Mouse (Mus musculus) heart, embryonic 16.5 days (tissue): ENCODE measurements at regions not wholly inside any gene's neighbourhood (a gene's known extent, or its start where the extent isn't known, plus 50 kb on each side); places are given as distances from the start of the nearest gene placed in this dataset.
"Not testable (repeated sequence)": the region's sequence is repeated elsewhere in the genome, so short reads cannot be mapped to it uniquely, and the experiment has no call there.

ENCODE experiments used
- ATAC-seq: fragments of 200-750 bp; cut with Nextera tagmentation; replicated peaks from 2 replicates; pipeline ENCODE4 v1.8.0; 2017; ENCODE audit warnings: moderate number of reproducible peaks; ENCODE audit not compliant: insufficient read depth, low FRiP score; ENCODE audit errors: extremely low read depth
- H3K27ac ChIP-seq: fragments of 300-500 bp; sonication (generic); 2 replicates; pipeline ENCODE4 v1.5.1; 2014; ENCODE audit warnings: mild to moderate bottlenecking, low read length, control low read depth, moderate library complexity
- H3K27me3 ChIP-seq: fragments of 300-500 bp; sonication (generic); 2 replicates; pipeline ENCODE4 v1.6.1; 2014; ENCODE audit warnings: low read length, mixed read lengths; ENCODE audit not compliant: control insufficient read depth, insufficient read depth
- H3K36me3 ChIP-seq: fragments of 300-500 bp; sonication (generic); 2 replicates; pipeline ENCODE4 v1.6.1; 2014; ENCODE audit not compliant: control insufficient read depth, insufficient read depth
- H3K4me1 ChIP-seq: fragments of 300-500 bp; sonication (generic); 2 replicates; pipeline ENCODE4 v1.6.1; 2014; ENCODE audit warnings: low read length, mixed read lengths; ENCODE audit not compliant: control insufficient read depth, insufficient read depth
- H3K4me2 ChIP-seq: fragments of 300-500 bp; sonication (generic); 2 replicates; pipeline ENCODE4 v1.6.1; 2014; ENCODE audit warnings: low read depth, mild to moderate bottlenecking, control low read depth, low read length
- H3K4me3 ChIP-seq: fragments of 300-500 bp; sonication (generic); 2 replicates; pipeline ENCODE4 v1.5.1; 2014; ENCODE audit warnings: mild to moderate bottlenecking, control low read depth, low read length
- H3K9ac ChIP-seq: fragments of 300-500 bp; sonication (generic); 2 replicates; pipeline ENCODE4 v1.6.1; 2014; ENCODE audit warnings: low read length, control low read depth
- H3K9me3 ChIP-seq: fragments of 300-500 bp; sonication (generic); replicated peaks from 2 replicates; pipeline ENCODE4 v1.6.1; 2016; ENCODE audit warnings: low read length; ENCODE audit not compliant: control insufficient read depth
- WGBS: fragments of 180-500 bp; shearing (Covaris S2); extraction: QIAGEN DNeasy Blood & Tissue Kit; methylation state at CpG from one replicate; pipeline ENCODE4 v1.1.7; 2014; 5-methylcytosine and 5-hydroxymethylcytosine counted together

DNA sequence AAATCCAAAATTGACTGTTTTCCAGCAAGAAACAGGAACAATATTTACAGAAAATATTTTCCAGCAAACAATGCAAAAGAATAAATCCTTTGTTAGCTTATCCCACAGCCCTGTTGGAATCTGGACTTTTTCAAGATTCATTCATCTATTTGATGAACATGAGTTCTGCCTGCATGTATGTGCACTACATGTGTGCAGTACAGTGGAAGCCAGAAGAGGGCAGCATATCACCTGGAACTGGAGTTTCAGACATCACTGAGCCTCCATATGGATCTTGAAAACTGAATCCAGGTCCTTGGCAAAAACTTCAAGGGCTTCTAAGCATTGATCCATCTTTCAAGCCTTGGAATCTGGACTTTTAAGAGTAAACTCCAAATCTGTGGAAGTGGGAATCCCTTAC, 286.9 kb upstream of the Irx1 start:
- H3K4me1 ChIP-seq, result no peaks in the 10 kb centered on the region
- no peaks in the 10 kb centered on the region for H3K27me3 ChIP-seq
- no peak overlapping the region for H3K4me3 ChIP-seq
- no peaks in the 10 kb centered on the region for H3K9me3 ChIP-seq
- no peak overlapping the region for H3K9ac ChIP-seq
- H3K4me2 ChIP-seq, result no peak overlapping the region
- ATAC-seq, result no peak
- H3K27ac ChIP-seq, result no peak overlapping the region
- H3K36me3 ChIP-seq, result no peaks in the 10 kb centered on the region

DNA sequence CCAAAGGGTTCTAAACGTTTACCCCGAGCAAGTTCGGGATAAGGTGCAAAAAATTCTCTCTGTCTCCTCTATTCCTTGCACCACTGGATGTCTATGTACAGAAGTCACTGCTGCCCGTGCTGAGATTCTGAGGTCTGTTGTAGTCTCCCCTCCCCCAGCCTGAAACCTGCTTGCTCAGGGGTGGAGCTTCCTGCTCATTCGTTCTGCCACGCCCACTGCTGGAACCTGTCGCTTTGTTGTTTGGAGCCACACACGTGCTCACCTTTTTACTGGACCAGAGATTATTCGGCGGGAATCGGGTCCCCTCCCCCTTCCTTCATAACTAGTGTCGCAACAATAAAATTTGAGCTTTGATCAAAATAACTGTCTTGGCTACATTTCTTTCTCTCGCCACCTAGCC, 289.7 kb upstream of the Irx1 start:
- H3K4me1 ChIP-seq, H3K9me3 ChIP-seq, H3K27ac ChIP-seq, H3K4me2 ChIP-seq, H3K9ac ChIP-seq, ATAC-seq, H3K36me3 ChIP-seq, H3K27me3 ChIP-seq, H3K4me3 ChIP-seq: not testable (repeated sequence)
- WGBS, result 54% methylated on average over 13 of the region's 13 CpGs

DNA sequence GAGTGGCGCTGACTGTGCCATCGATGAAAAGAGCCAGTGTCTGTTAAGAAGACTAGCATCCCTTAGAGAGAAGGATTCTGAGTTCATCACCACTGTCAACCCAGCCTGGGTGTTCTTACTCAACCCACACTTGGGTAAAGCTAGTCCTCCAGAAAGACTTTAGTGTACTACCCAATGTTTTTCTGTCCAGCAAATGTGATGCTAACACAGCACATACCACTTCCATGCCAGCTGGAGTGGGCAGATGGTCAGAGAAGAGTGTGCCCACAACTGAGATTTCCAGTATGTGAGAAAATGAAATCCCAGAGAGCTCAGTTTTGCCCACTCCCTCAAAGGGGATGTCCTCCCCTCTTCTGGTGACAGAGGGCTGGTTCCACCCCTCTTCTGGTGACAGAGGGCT, 295.3 kb upstream of the Irx1 start:
- 77% methylated on average over 2 of the region's 2 CpGs for WGBS
- Histone ChIP-seq H3K27me3 (no peaks in the 10 kb centered on the region), H3K4me2 (no peak overlapping the region), H3K36me3 (no peaks in the 10 kb centered on the region), H3K4me1 (no peaks in the 10 kb centered on the region), H3K9me3 (no peaks in the 10 kb centered on the region), H3K4me3 (no peak overlapping the region), H3K27ac (no peak overlapping the region), H3K9ac (no peak overlapping the region)
- no peak for ATAC-seq

- H3K27ac ChIP-seq, result no peak overlapping the region
- ATAC-seq, result no peak
- no peaks in the 10 kb centered on the region for H3K9me3 ChIP-seq
- H3K4me2 ChIP-seq, result no peak overlapping the region
- no peaks in the 10 kb centered on the region for H3K4me1 ChIP-seq
- no peak overlapping the region for H3K4me3 ChIP-seq
- H3K9ac ChIP-seq, result no peak overlapping the region
- 74% methylated on average over 3 of the region's 3 CpGs for WGBS
- no peaks in the 10 kb centered on the region for H3K36me3 ChIP-seq
- H3K27me3 ChIP-seq, result no peaks in the 10 kb centered on the region
These were observed 300.9 kb upstream of the Irx1 start for GRCm38 (mm10) chr13:72264416-72264815.

DNA sequence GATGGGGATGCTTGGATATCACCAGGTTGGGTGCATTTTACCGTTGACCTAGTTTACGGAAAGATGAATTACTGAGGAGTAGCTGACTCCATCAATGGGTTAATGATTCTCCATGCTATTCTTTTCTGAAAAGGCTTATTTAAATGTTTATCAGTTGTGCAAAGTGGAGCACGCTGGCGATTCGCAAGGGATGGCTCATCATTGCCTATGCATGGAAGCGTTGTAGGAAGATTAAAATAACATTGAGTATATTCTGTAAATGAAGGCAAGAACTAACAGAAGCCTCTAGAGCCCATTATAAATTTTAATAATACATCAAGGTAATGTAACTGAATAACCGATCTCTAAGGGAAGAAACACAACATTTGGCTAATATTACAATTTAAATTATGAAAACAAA, 301.6 kb upstream of the Irx1 start:
- Histone ChIP-seq H3K9ac (no peak overlapping the region), H3K9me3 (no peaks in the 10 kb centered on the region), H3K4me2 (no peak overlapping the region), H3K4me3 (no peak overlapping the region), H3K4me1 (no peaks in the 10 kb centered on the region), H3K27me3 (no peaks in the 10 kb centered on the region), H3K27ac (no peak overlapping the region), H3K36me3 (no peaks in the 10 kb centered on the region)
- ATAC-seq, result no peak
- 84% methylated on average over 7 of the region's 7 CpGs for WGBS

- Histone ChIP-seq H3K4me3 (no peak overlapping the region), H3K27ac (no peak overlapping the region), H3K4me2 (no peak overlapping the region), H3K4me1 (no peaks in the 10 kb centered on the region), H3K9me3 (no peaks in the 10 kb centered on the region), H3K36me3 (no peaks in the 10 kb centered on the region), H3K27me3 (no peaks in the 10 kb centered on the region), H3K9ac (no peak overlapping the region)
- WGBS, result 82% methylated on average over 11 of the region's 11 CpGs
- ATAC-seq, result no peak
These were observed 302.1 kb upstream of the Irx1 start for GRCm38 (mm10) chr13:72265650-72266049.

DNA sequence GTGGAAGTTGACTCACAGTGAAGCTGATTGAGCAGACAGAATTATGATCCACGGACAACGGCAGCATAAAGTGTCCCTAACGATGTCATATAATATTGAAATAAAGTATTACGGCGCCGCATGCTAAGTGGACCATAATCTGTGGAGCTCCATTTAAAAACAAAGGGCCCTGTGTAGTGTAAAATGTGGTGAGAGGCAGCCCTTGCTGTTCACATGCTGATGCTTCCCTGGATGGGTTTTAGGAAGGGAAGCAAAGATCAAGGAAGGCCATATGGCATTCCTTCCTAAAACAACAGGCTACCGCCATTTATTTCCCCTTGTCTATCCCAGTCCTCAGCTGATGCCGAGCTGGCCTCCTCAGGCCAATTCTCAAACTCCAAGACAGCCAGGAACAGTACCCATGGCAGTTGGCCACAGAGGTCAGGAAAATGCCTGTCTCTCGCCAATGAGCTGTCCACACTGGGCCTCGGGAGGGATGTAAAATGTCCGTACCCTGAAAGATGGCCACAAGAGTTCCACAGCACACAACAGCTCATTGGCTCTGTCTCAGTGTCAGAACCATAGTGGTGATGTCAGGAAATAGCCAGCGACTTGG, 302.7 kb upstream of the Irx1 start:
- no peaks in the 10 kb centered on the region for H3K36me3 ChIP-seq
- no peaks in the 10 kb centered on the region for H3K27me3 ChIP-seq
- no peak overlapping the region for H3K4me3 ChIP-seq
- H3K27ac ChIP-seq, result no peak overlapping the region
- no peak overlapping the region for H3K9ac ChIP-seq
- no peaks in the 10 kb centered on the region for H3K9me3 ChIP-seq
- no peak overlapping the region for H3K4me2 ChIP-seq
- H3K4me1 ChIP-seq, result no peaks in the 10 kb centered on the region
- WGBS, result 74% methylated on average over 12 of the region's 12 CpGs
- ATAC-seq, result no peak

GRCm38 (mm10) chr13:72280343-72280742, 316.8 kb upstream of the Irx1 start:
- no peaks in the 10 kb centered on the region for H3K9me3 ChIP-seq
- H3K36me3 ChIP-seq, result no peaks in the 10 kb centered on the region
- H3K4me2 ChIP-seq, result no peak overlapping the region
- H3K4me1 ChIP-seq, result no peaks in the 10 kb centered on the region
- no peaks in the 10 kb centered on the region for H3K27me3 ChIP-seq
- no peak overlapping the region for H3K9ac ChIP-seq
- ATAC-seq, result no peak
- H3K4me3 ChIP-seq, result no peak overlapping the region
- H3K27ac ChIP-seq, result no peak overlapping the region
- WGBS, result 53% methylated on average over 2 of the region's 2 CpGs

DNA sequence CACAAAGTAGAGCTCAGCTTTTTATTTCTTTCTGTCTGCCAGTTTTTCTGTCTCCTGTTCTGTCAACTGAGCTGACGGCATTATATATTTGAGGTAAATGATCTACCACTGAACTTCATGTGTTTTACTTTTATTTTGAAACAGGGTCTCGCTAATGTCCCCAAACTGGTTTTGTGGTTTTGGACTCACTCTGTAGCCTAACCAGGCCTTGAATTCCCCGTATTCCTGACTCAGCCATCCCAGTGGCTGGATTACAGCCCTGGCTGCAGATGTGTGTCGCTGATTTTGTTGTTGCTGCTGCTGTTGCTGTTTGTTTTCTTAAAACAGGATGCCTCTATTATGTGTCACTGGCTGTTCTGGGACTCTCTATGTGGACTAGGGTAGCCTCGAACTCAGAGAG, 317.3 kb upstream of the Irx1 start:
- WGBS, result 80% methylated on average over 5 of the region's 5 CpGs
- ATAC-seq, result no peak
- H3K9me3 ChIP-seq, result no peaks in the 10 kb centered on the region

GRCm38 (mm10) chr13:72282764-72283163, 319.2 kb upstream of the Irx1 start:
- Histone ChIP-seq H3K4me2 (no peak overlapping the region), H3K27me3 (no peaks in the 10 kb centered on the region), H3K27ac (no peak overlapping the region), H3K9me3 (no peaks in the 10 kb centered on the region), H3K36me3 (no peaks in the 10 kb centered on the region), H3K4me1 (no peaks in the 10 kb centered on the region), H3K4me3 (no peak overlapping the region), H3K9ac (no peak overlapping the region)
- no peak for ATAC-seq
- 67% methylated on average over 3 of the region's 3 CpGs for WGBS

More for the DNA sequence above, 317.3 kb upstream of the Irx1 start:
- no peaks in the 10 kb centered on the region for H3K27me3 ChIP-seq
- no peak overlapping the region for H3K9ac ChIP-seq
- no peaks in the 10 kb centered on the region for H3K36me3 ChIP-seq
- no peak overlapping the region for H3K27ac ChIP-seq
- no peak overlapping the region for H3K4me3 ChIP-seq
- no peaks in the 10 kb centered on the region for H3K4me1 ChIP-seq
- H3K4me2 ChIP-seq, result no peak overlapping the region
